Mouse (Mus musculus): ENCODE results near the gene Tldc1.

DNA sequence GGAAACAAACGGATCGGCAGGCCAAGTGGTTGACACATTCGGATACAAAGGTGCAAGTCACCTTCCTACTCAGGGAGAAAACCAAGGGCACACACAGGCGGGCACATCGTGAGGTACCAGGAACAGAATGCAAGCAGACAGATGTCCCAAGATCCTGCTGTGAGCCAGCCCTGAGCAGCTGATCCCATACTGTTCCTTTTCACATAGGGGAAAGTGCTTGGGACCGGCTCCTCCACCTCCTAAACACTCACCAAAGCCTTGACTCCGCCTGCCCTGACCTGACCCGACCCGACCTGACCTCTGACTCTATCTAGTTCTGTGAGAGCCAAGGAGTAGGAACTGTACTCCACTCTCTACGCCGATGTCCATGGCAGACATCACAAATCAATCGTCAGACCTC lies 39.2 kb upstream of the Tldc1 start:
- TF ChIP-seq CTCF (IDR thresholded peaks at IDR 0.05; ENCODE audit: extremely low read depth, insufficient read length, insufficient replicate concordance, low read depth, low read length) = no peak
- TF ChIP-seq POLR2A (IDR thresholded peaks at IDR 0.05; ENCODE audit: low read depth, low read length) = no peak
